Mouse (Mus musculus) layer of hippocampus, postnatal 36 days (tissue): ENCODE results near the gene Cyb5d2. TPM values are rescaled to one million over a fixed set of nuclear protein-coding genes. Genes with fewer than 3 reads are reported as not detected.

ENCODE experiments used
- DNase-seq, 2 experiments: peaks; one replicate each; pipeline ENCODE4 v3.0.0; 2022
- total RNA-seq, 2 experiments: library from RNA; stranded (reverse); gene quantifications; 2 replicates each; pipeline ENCODE4 v1.2.3; 2021

Gene Cyb5d2
- 10 to 100 TPM; 18.6 to 22.8 TPM for total RNA-seq

GRCm38 (mm10) chr11:72795455-72796295 lies at the start of gene Cyb5d2, which contains the start of gene Zzef1:
Gene Cyb5d2 (minus strand): TSS chr11:72796142.
Gene Zzef1 (plus strand): TSS chr11:72796226.
- peak; percentile 94 to 95 for DNase-seq

- no peak for DNase-seq
Observed at GRCm38 (mm10) chr11:72845526-72845925, 49.6 kb upstream of the Cyb5d2 start.

- DNase-seq, result no peak
Observed at GRCm38 (mm10) chr11:72843576-72843975, 47.6 kb upstream of the Cyb5d2 start.

- no peak for DNase-seq
Observed at GRCm38 (mm10) chr11:72842731-72843130, 46.8 kb upstream of the Cyb5d2 start.

GRCm38 (mm10) chr11:72829869-72830268 lies 33.9 kb upstream of the Cyb5d2 start:
- DNase-seq, result no peak

GRCm38 (mm10) chr11:72821041-72821440 lies 25.1 kb upstream of the Cyb5d2 start:
- DNase-seq, result no peak

GRCm38 (mm10) chr11:72818067-72818466 lies 22.1 kb upstream of the Cyb5d2 start:
- no peak for DNase-seq

- DNase-seq, result no peak
Observed at GRCm38 (mm10) chr11:72816859-72817258, 20.9 kb upstream of the Cyb5d2 start.

- DNase-seq, result no peak
Observed at GRCm38 (mm10) chr11:72814188-72814587, 18.2 kb upstream of the Cyb5d2 start.

GRCm38 (mm10) chr11:72813687-72814086 lies 17.7 kb upstream of the Cyb5d2 start:
- no peak for DNase-seq

GRCm38 (mm10) chr11:72807992-72808391 lies 12.1 kb upstream of the Cyb5d2 start:
- no peak for DNase-seq

- DNase-seq, result peak; percentile 37 to 40
Observed at GRCm38 (mm10) chr11:72806556-72806955, 10.6 kb upstream of the Cyb5d2 start.

GRCm38 (mm10) chr11:72805232-72805631 lies 9.3 kb upstream of the Cyb5d2 start:
- no peak for DNase-seq

GRCm38 (mm10) chr11:72804586-72804985 lies 8.6 kb upstream of the Cyb5d2 start:
- no peak for DNase-seq

- DNase-seq, result no peak
Observed at GRCm38 (mm10) chr11:72803038-72803437, 7.1 kb upstream of the Cyb5d2 start.

GRCm38 (mm10) chr11:72801182-72801581 lies 5.2 kb upstream of the Cyb5d2 start:
- DNase-seq, result no peak

- no peak for DNase-seq
Observed at GRCm38 (mm10) chr11:72798112-72798511, 2.2 kb upstream of the Cyb5d2 start.

- no peak for DNase-seq
Observed at GRCm38 (mm10) chr11:72796773-72797338, 914 bp upstream of the Cyb5d2 start.

- DNase-seq, result peak in 1 of 2 experiments; percentile 15
Observed at GRCm38 (mm10) chr11:72796296-72796687, 350 bp upstream of the Cyb5d2 start.

GRCm38 (mm10) chr11:72795149-72795454 lies 840 bp downstream of the Cyb5d2 start:
- DNase-seq, result no peak

GRCm38 (mm10) chr11:72792033-72792432 lies 3.9 kb downstream of the Cyb5d2 start:
- no peak for DNase-seq

- no peak for DNase-seq
Observed at GRCm38 (mm10) chr11:72782503-72782902, 13.4 kb downstream of the Cyb5d2 start.

GRCm38 (mm10) chr11:72782103-72782502 lies 13.8 kb downstream of the Cyb5d2 start:
- no peak for DNase-seq

- no peak for DNase-seq
Observed at GRCm38 (mm10) chr11:72778957-72779356, 17.0 kb downstream of the Cyb5d2 start.
